Mouse (Mus musculus) bone marrow macrophage, adult 2 months (primary cell): ENCODE results near the gene Spock1. TPM values are rescaled to one million over a fixed set of nuclear protein-coding genes. Genes with fewer than 3 reads are reported as not detected.

Experiments
- H3K27ac ChIP-seq: 2 replicates; pipeline ENCODE4 v1.5.1; 2012; ENCODE audit warnings: low read depth, low read length; ENCODE audit not compliant: insufficient read depth
- H3K4me1 ChIP-seq: 2 replicates; pipeline ENCODE4 v1.6.1; 2012; ENCODE audit warnings: low read length; ENCODE audit not compliant: control insufficient read depth, insufficient read depth
- H3K4me3 ChIP-seq: 2 replicates; pipeline ENCODE4 v1.5.1; 2012; ENCODE audit warnings: mild to moderate bottlenecking, low read length, moderate library complexity; ENCODE audit not compliant: insufficient read depth
- CTCF ChIP-seq: IDR thresholded peaks from 2 replicates; pipeline ENCODE4 v1.5.1; 2012; ENCODE audit warnings: low read depth, mild to moderate bottlenecking, low read length, moderate library complexity
- POLR2A ChIP-seq: IDR thresholded peaks from 2 replicates; pipeline ENCODE4 v1.6.1; 2012; ENCODE audit warnings: mild to moderate bottlenecking, low read depth, low read length, borderline replicate concordance
- polyA plus RNA-seq: library from polyadenylated mRNA; stranded (reverse); fragments of >200 nt; gene quantifications from 2 replicates; pipeline ENCODE4 v1.2.4, GENCODE M21; 2012; ENCODE audit not compliant: missing spikeins, insufficient read depth, insufficient read length

Gene Spock1
- polyA plus RNA-seq, 1 experiment: not detected

DNA sequence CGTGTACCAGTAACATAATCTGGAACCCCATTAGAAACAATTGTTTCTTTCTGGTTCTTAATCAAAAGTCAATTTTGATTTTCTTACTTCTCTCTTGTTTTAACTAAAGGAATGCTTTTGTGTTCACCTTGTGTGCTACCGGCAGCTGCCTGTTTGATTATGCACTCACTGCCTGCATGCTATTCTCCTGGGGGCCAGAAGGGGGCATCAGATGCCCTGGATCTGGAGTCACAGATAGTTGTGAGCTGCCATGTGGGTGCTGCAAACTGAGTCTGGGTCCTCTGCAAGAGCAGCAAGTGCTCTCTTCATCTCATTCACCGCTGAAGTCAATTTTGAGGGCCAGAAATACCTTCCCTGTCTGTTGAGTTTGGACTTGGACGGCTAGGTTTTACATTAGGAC, 476.3 kb downstream of the Spock1 start:
- no peak overlapping the region for H3K27ac ChIP-seq
- no peak for TF ChIP-seq POLR2A
- no peak for TF ChIP-seq CTCF
- no peaks in the 10 kb centered on the region for H3K4me1 ChIP-seq
- no peak overlapping the region for H3K4me3 ChIP-seq

DNA sequence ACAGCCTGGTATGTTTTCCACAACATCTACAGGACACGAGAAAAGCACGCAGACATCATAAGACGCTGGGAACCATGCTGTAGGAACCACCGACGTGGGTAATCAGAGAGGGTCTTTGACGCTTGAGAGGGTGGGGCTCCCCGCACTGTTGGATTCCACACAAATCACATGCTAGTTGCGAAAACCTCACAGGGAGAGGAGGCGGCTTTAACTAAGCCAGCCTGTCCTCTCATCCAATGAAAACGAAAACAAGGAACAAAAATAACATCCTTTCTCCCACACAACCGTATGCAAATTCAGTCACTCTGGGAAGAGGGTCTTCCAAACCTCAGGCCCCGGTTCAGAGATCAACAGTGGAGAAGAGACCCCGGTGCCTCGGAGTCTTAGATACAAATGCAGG, 479.3 kb downstream of the Spock1 start:
- Histone ChIP-seq H3K4me3 (no peak overlapping the region), H3K4me1 (no peaks in the 10 kb centered on the region), H3K27ac (no peak overlapping the region)
- no peak for TF ChIP-seq POLR2A
- TF ChIP-seq CTCF: no peak

DNA sequence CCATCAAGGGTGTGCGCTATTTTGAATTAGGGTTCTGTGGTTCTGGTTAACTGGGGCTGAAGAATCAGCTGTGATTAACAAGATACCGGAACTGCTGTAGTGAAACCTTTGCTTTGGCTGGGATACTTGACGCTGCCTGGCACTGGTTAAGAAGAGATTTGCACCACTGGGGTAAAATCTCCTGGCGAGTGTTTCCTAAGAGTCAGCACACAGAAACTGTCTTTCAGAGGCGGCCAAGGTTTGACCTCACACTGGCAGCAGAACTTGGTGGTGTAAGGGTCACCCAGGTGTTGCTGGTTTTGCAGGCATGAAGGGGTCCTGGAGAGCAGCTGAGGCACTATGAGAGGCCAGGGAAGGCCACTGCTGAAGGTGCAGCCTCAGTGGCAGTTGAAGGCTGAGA, 489.4 kb downstream of the Spock1 start:
- Histone ChIP-seq H3K27ac (no peak overlapping the region), H3K4me3 (no peak overlapping the region), H3K4me1 (no peaks in the 10 kb centered on the region)
- no peak for TF ChIP-seq CTCF
- no peak for TF ChIP-seq POLR2A

DNA sequence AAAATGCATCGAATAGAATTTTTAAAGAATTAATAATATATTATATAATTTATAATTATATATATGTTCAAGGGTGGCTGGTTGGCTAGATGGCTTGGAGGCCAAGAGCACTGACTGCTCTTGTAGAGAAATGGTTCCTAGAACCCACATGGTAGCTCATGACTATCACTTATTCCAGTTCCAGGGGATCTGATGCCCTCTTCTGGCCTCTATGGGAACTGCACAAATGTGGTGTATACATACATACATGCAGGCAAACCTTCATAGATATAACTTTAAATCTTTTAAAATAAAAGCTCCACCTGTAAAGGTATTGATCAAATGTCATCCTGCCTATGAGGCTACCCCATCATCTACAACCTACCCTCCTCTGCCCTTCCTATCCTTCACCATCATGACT, 493.4 kb downstream of the Spock1 start:
- TF ChIP-seq CTCF (no peak), POLR2A (no peak)
- H3K4me1 ChIP-seq: no peaks in the 10 kb centered on the region
- H3K4me3 ChIP-seq: no peak overlapping the region
- H3K27ac ChIP-seq: no peak overlapping the region

DNA sequence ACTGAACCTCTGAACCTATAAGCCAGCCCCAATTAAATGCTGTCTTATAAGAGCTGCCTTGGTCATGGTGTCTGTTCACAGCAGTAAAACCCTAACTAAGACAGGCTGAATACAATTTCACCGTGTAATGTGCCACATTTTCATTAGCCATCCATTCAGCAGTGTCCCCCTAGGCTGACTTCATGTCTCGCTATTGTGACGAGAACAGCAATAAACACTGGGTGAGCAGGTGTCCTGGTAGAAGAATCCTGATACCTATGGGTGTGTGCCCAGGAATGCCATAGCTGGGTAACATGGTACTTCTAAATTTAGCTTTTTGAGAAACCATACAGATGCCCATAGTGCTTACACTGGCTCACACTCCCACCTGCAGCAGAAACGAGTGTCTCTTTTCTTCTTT, 500.5 kb downstream of the Spock1 start:
- H3K4me1 ChIP-seq: no peaks in the 10 kb centered on the region
- no peak overlapping the region for H3K27ac ChIP-seq
- no peak overlapping the region for H3K4me3 ChIP-seq
- TF ChIP-seq POLR2A (no peak), CTCF (no peak)

DNA sequence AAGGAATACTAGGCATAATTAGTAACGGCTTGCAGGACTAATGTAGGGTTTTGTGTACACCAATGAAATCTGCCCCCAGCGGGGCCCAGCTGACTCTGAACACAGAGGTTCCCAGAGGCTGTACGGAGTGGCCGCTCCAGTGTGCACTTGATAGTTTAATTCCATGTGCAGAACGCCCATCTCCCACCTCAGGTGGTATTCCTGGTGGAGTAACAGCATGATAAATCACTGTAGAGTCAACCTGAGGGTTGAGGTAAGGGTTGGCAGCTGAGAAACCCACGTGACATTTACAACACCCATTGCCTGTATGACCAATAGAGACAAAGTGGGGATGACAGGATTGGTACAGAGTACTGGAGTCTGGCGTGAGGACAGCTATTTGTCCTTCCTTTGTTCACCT, 505.7 kb downstream of the Spock1 start:
- Histone ChIP-seq H3K27ac (no peak overlapping the region), H3K4me1 (no peaks in the 10 kb centered on the region), H3K4me3 (no peak overlapping the region)
- TF ChIP-seq CTCF: no peak
- no peak for TF ChIP-seq POLR2A

DNA sequence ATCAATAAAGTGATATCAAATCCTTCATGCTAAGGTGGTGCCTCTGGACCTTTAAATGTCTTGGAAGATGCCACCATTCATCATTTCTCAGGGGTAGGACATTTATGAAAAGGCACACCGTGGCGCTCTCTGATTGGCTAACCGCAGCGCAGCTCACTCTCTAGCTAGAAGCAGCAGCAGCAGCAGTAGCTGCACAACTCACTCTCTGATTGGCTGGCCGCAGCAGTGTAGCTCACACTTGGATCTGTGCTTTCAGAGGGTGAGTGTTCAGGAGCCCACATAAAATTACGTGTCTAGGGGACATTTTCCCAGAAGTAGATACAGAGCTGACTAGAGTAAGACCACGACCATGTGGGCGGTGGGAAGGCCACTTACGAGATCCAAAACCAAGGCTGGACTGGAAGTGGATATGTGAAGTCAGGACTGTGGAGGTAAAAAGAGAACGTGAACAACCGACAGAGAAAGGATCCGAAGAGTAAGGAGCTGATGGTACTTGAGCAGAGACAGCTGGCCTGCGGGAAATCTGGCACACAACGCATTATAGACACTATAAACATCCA, 535.9 kb downstream of the Spock1 start:
- no peak overlapping the region for H3K4me3 ChIP-seq
- H3K4me1 ChIP-seq: no peaks in the 10 kb centered on the region
- TF ChIP-seq POLR2A (no peak), CTCF (no peak)
- H3K27ac ChIP-seq: no peak overlapping the region

Other genes with a start within 250 kb of the Spock1 start
- 0.44 and 0.79 TPM in 2 replicates for gene Klhl3, start 205.3 kb upstream of the Spock1 start, polyA plus RNA-seq
- gene Hnrnpa0, start 220.2 kb upstream of the Spock1 start, polyA plus RNA-seq: 76.2 and 80.8 TPM in 2 replicates
- gene Idnk, start 249.3 kb upstream of the Spock1 start, polyA plus RNA-seq: 45.7 and 49.4 TPM in 2 replicates